Mouse (Mus musculus) adrenal gland, postnatal 25 days (tissue): ENCODE measurements around the gene Tstd3. TPM values are rescaled to one million over a fixed set of nuclear protein-coding genes. Genes with fewer than 3 reads are reported as not detected.

ENCODE experiments used
- DNase-seq: peaks from one replicate; pipeline ENCODE4 v3.0.0; 2021; ENCODE audit warnings: mixed read lengths
- long read RNA-seq: library from polyadenylated mRNA; stranded (forward); transcript quantifications from one replicate; pipeline ENCODE4 v2.0.0, GENCODE M21; 2021
- total RNA-seq: library from RNA; stranded (reverse); gene quantifications from 2 replicates; pipeline ENCODE4 v1.2.3, GENCODE M21; 2021

Tstd3 gene
- total RNA-seq = 8.8 and 14.8 TPM in 2 replicates
- long read RNA-seq, transcript Tstd3-201 (4 exons, 1,588 nt) = major isoform, 22 of 23 reads
- long read RNA-seq, partial matches to known transcripts = 0 of 23 reads
- long read RNA-seq, other reads (novel, unspliced or antisense) = 1 of 23 reads

- peak; percentile 77 for DNase-seq
These were observed at the start of gene Tstd3, which contains the start of gene Usp45 for GRCm38 (mm10) chr4:21766863-21767304. Gene Tstd3 (minus strand): TSS chr4:21767212. Gene Usp45 (plus strand): TSS chr4:21767156.

- DNase-seq = no peak
These were observed 47.0 kb upstream of the Tstd3 start for GRCm38 (mm10) chr4:21814029-21814428.

GRCm38 (mm10) chr4:21812635-21813034, 45.6 kb upstream of the Tstd3 start:
- DNase-seq = no peak

- DNase-seq = no peak
These were observed 43.6 kb upstream of the Tstd3 start for GRCm38 (mm10) chr4:21810608-21811007.

- no peak for DNase-seq
These were observed 40.2 kb upstream of the Tstd3 start for GRCm38 (mm10) chr4:21807204-21807603.

- no peak for DNase-seq
These were observed 34.6 kb upstream of the Tstd3 start for GRCm38 (mm10) chr4:21801620-21802019.

GRCm38 (mm10) chr4:21801013-21801412, 34.0 kb upstream of the Tstd3 start:
- DNase-seq = no peak

GRCm38 (mm10) chr4:21793631-21794030, 26.6 kb upstream of the Tstd3 start:
- no peak for DNase-seq

GRCm38 (mm10) chr4:21789836-21790235, 22.8 kb upstream of the Tstd3 start:
- DNase-seq = no peak

- DNase-seq = no peak
These were observed 21.9 kb upstream of the Tstd3 start for GRCm38 (mm10) chr4:21788903-21789302.

- no peak for DNase-seq
These were observed 19.3 kb upstream of the Tstd3 start for GRCm38 (mm10) chr4:21786268-21786667.

GRCm38 (mm10) chr4:21780816-21781726, 14.1 kb upstream of the Tstd3 start:
- DNase-seq = no peak

GRCm38 (mm10) chr4:21776946-21777265, 9.9 kb upstream of the Tstd3 start:
- no peak for DNase-seq

GRCm38 (mm10) chr4:21776091-21776945, 9.3 kb upstream of the Tstd3 start:
- DNase-seq = peak; percentile 97

- no peak for DNase-seq
These were observed 5.3 kb upstream of the Tstd3 start for GRCm38 (mm10) chr4:21772306-21772705.

GRCm38 (mm10) chr4:21771064-21771463, 4.1 kb upstream of the Tstd3 start:
- DNase-seq = no peak

GRCm38 (mm10) chr4:21766171-21766862, 695 bp downstream of the Tstd3 start:
- no peak for DNase-seq

GRCm38 (mm10) chr4:21763827-21764226, 3.2 kb downstream of the Tstd3 start:
- DNase-seq = no peak

GRCm38 (mm10) chr4:21761416-21762160, 5.4 kb downstream of the Tstd3 start:
- no peak for DNase-seq

GRCm38 (mm10) chr4:21758860-21759259, 8.2 kb downstream of the Tstd3 start:
- DNase-seq = no peak

- DNase-seq = no peak
These were observed 11.8 kb downstream of the Tstd3 start for GRCm38 (mm10) chr4:21755123-21755789.
